Mouse (Mus musculus) intestine, embryonic 16.5 days (tissue): ENCODE data around the gene Chrne. TPM values are rescaled to one million over a fixed set of nuclear protein-coding genes. Genes with fewer than 3 reads are reported as not detected.
A peak's percentile ranks its signal among the peaks of the same experiment; 100 is the strongest.

Experiments used
- ATAC-seq: fragments of 200-750 bp; cut with Nextera tagmentation; 2 replicates; pipeline ENCODE4 v1.8.0; 2017; ENCODE audit warnings: moderate TSS enrichment, moderate library complexity
- H3K27ac ChIP-seq: fragments of 300-500 bp; sonication (generic); 2 replicates; pipeline ENCODE4 v1.5.1; 2014; ENCODE audit warnings: mild to moderate bottlenecking, low read length
- H3K27me3 ChIP-seq: fragments of 300-500 bp; sonication (generic); replicated peaks from 2 replicates; pipeline ENCODE4 v1.6.1; 2014; ENCODE audit warnings: low read length, control low read depth, mixed read lengths; ENCODE audit not compliant: control insufficient read depth, insufficient read depth
- H3K36me3 ChIP-seq: fragments of 300-500 bp; sonication (generic); 2 replicates; pipeline ENCODE4 v1.6.1; 2014; ENCODE audit warnings: low read length, control low read depth; ENCODE audit not compliant: control insufficient read depth, insufficient read depth
- H3K4me1 ChIP-seq: fragments of 300-500 bp; sonication (generic); 2 replicates; pipeline ENCODE4 v1.6.1; 2014; ENCODE audit warnings: low read length, control low read depth, mixed read lengths; ENCODE audit not compliant: control insufficient read depth, insufficient read depth
- H3K4me2 ChIP-seq: fragments of 300-500 bp; sonication (generic); 2 replicates; pipeline ENCODE4 v1.6.1; 2014; ENCODE audit warnings: low read depth, low read length, control low read depth
- H3K4me3 ChIP-seq: fragments of 300-500 bp; sonication (generic); 2 replicates; pipeline ENCODE4 v1.5.1; 2014; ENCODE audit warnings: mild to moderate bottlenecking, low read length
- H3K9ac ChIP-seq: fragments of 300-500 bp; sonication (generic); 2 replicates; pipeline ENCODE4 v1.6.1; 2014; ENCODE audit warnings: low read depth, low read length
- H3K9me3 ChIP-seq: fragments of 300-500 bp; sonication (generic); 2 replicates; pipeline ENCODE4 v1.6.1; 2016; ENCODE audit warnings: low read length, control low read depth; ENCODE audit not compliant: control insufficient read depth
- WGBS: fragments of 180-500 bp; shearing (Covaris S2); extraction: QIAGEN DNeasy Blood & Tissue Kit; methylation state at CpG from one replicate; pipeline ENCODE4 v1.1.7; 2014; 5-methylcytosine and 5-hydroxymethylcytosine counted together
- polyA plus RNA-seq: library from polyadenylated mRNA; unstranded; fragments of >200 nt; fragmentation: Nextera tagmentation; extraction: Ambion mirVana; gene quantifications from 2 replicates; pipeline ENCODE4 v1.2.1, GENCODE M21; 2015

Gene Chrne
- polyA plus RNA-seq, 1 experiment from 2014 or later, result not detected

DNA sequence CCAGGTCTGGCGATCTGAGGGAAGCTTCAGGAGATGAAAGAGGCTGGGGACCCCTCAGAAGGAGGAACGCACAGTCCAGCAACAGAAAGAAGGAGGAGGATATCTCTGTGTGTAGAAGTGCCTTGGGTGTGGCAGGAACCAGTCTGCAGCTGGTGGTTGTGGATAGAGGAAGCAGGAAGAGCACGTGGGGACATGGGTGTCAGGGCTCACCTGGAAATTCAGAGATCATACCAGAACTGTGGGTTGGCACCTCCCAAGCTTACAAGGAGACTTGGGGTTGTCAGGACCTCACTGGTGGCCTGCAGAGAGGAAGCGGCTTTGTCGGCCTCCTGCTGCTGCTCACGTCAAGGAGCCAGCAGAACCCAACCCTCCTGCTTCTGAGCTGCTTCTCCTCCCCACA, 21.7 kb downstream of the Chrne start:
- ATAC-seq, result no peak
- WGBS, result 85% methylated on average over 6 of the region's 6 CpGs
- H3K4me3 ChIP-seq, result no peak overlapping the region

DNA sequence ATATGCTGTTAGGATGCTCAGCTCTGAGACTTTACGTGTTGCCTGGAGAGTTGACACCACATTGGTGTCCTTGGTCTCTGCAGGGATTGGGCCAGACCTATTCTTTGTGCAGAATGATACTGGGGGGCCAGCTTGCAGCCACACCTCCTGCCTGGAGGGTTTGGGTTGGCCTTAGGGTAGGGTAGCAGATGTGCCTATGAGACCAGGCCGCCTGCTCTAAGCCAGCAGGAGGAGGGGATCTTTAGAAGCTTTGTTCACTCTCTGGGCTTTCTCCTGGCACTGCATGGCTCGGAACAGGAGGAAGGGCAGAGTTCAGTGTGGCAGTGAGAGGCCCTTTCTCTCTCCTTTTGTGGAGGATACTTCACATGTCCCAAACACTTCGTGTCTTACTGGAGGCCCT, 22.9 kb downstream of the Chrne start:
- WGBS, result 64% methylated on average over 4 of the region's 4 CpGs
- ATAC-seq, result peak; percentile 74
- Histone ChIP-seq H3K36me3 (0 out of 2 replicates have a peak, but pooled peaks cover 3% of the 10 kb centered on the region), H3K4me1 (peaks cover 26% of the 10 kb centered on the region), H3K27ac (peak overlapping the region; percentile 89), H3K9me3 (no peaks in the 10 kb centered on the region), H3K4me2 (0 out of 2 replicates have a peak overlapping the region, but pooled peaks have one; percentile 11), H3K9ac (peak overlapping the region; percentile 28; the same call in 1 of the 2 replicates), H3K4me3 (no peak overlapping the region), H3K27me3 (no peaks in the 10 kb centered on the region)

More for the DNA sequence above, 21.7 kb downstream of the Chrne start:
- H3K36me3 ChIP-seq, result 0 out of 2 replicates have a peak, but pooled peaks cover 3% of the 10 kb centered on the region
- H3K27me3 ChIP-seq, result no peaks in the 10 kb centered on the region
- peaks cover 26% of the 10 kb centered on the region for H3K4me1 ChIP-seq
- no peak overlapping the region for H3K4me2 ChIP-seq
- H3K9me3 ChIP-seq, result no peaks in the 10 kb centered on the region
- H3K27ac ChIP-seq, result no peak overlapping the region
- no peak overlapping the region for H3K9ac ChIP-seq

DNA sequence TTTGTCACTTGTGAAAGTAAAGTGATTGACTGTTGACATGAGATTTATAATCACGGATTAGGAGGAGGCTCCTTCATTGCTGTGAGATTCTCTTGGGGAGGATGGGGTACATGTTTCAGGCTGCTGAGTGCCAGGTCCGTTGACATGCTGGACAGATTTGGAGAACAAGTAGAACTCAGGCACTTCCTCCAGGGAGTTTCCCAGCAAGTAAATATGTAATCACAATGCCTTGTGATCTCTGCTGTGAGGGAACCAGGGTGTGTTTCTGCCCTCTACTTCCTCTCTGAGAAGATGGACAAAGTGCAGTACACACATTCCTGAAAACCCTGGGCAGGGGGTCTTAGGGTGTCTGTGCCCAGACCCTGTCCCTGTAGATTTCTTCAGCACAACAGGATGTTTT, 23.4 kb downstream of the Chrne start:
- Histone ChIP-seq H3K9ac (no peak overlapping the region), H3K4me3 (no peak overlapping the region), H3K9me3 (no peaks in the 10 kb centered on the region), H3K27me3 (no peaks in the 10 kb centered on the region), H3K36me3 (0 out of 2 replicates have a peak, but pooled peaks cover 3% of the 10 kb centered on the region), H3K4me2 (no peak overlapping the region), H3K27ac (peak overlapping the region; percentile 89), H3K4me1 (peaks cover 26% of the 10 kb centered on the region)
- ATAC-seq, result peak; percentile 79
- WGBS, result 47% methylated on average over 2 of the region's 2 CpGs

- Histone ChIP-seq H3K27ac (peak overlapping the region; percentile 14; the same call in 1 of the 2 replicates), H3K4me2 (no peak overlapping the region), H3K36me3 (0 out of 2 replicates have a peak, but pooled peaks cover 2% of the 10 kb centered on the region), H3K4me3 (no peak overlapping the region), H3K9ac (no peak overlapping the region), H3K4me1 (peaks cover 26% of the 10 kb centered on the region), H3K9me3 (no peaks in the 10 kb centered on the region), H3K27me3 (no peaks in the 10 kb centered on the region)
- WGBS, result 83% methylated on average over 15 of the region's 15 CpGs
- ATAC-seq, result no peak
Measured at GRCm38 (mm10) chr11:70594253-70594989, 24.6 kb downstream of the Chrne start.

- no peak overlapping the region for H3K4me2 ChIP-seq
- H3K9ac ChIP-seq, result no peak overlapping the region
- no peak for ATAC-seq
- H3K4me3 ChIP-seq, result no peak overlapping the region
- no peak overlapping the region for H3K27ac ChIP-seq
- H3K27me3 ChIP-seq, result no peaks in the 10 kb centered on the region
- no peaks in the 10 kb centered on the region for H3K9me3 ChIP-seq
- WGBS, result 89% methylated on average over 1 of the region's 1 CpGs
- peaks cover 24% of the 10 kb centered on the region for H3K4me1 ChIP-seq
- no peaks in the 10 kb centered on the region for H3K36me3 ChIP-seq
Measured at GRCm38 (mm10) chr11:70591733-70592132, 27.3 kb downstream of the Chrne start.

- Histone ChIP-seq H3K4me1 (peaks cover 36% of the 10 kb centered on the region), H3K27me3 (no peaks in the 10 kb centered on the region), H3K9me3 (no peaks in the 10 kb centered on the region), H3K27ac (no peak overlapping the region), H3K4me3 (no peak overlapping the region), H3K36me3 (no peaks in the 10 kb centered on the region), H3K4me2 (no peak overlapping the region), H3K9ac (no peak overlapping the region)
- WGBS, result 77% methylated on average over 5 of the region's 5 CpGs
- no peak for ATAC-seq
Measured at GRCm38 (mm10) chr11:70586954-70587353, 32.1 kb downstream of the Chrne start.

DNA sequence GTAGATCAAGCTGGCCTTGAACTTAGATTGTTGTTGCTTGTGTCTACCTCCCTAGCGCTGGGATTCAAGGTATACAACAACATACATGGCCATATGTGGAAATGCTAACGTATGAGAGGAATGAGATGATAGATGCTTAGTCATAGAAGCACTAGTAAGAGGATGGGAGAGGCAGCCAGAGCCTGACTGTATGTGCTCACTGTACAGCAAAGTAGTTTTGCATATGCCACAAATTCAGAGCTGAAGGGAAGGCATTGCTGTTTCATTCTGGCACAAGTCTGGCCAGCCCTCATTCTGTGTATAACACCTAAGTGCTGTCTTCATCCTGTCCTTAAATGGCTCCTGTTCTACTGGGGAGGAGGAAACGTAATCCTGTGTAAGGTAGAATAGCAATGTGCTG, 32.8 kb downstream of the Chrne start:
- 77% methylated on average over 3 of the region's 3 CpGs for WGBS
- H3K27me3 ChIP-seq, result no peaks in the 10 kb centered on the region

GRCm38 (mm10) chr11:70585457-70585856, 33.6 kb downstream of the Chrne start:
- H3K36me3 ChIP-seq, result no peaks in the 10 kb centered on the region
- H3K4me2 ChIP-seq, result no peak overlapping the region
- peak; percentile 39; the same call in 1 of the 2 replicates for ATAC-seq
- no peaks in the 10 kb centered on the region for H3K9me3 ChIP-seq
- H3K27me3 ChIP-seq, result no peaks in the 10 kb centered on the region
- H3K9ac ChIP-seq, result peak overlapping the region; percentile 32; the same call in 1 of the 2 replicates
- H3K27ac ChIP-seq, result 0 out of 2 replicates have a peak overlapping the region, but pooled peaks have one; percentile 35
- WGBS, result 44% methylated on average over 7 of the region's 7 CpGs
- no peak overlapping the region for H3K4me3 ChIP-seq
- peaks cover 40% of the 10 kb centered on the region for H3K4me1 ChIP-seq

More for the DNA sequence above, 32.8 kb downstream of the Chrne start:
- Histone ChIP-seq H3K36me3 (no peaks in the 10 kb centered on the region), H3K9me3 (no peaks in the 10 kb centered on the region), H3K4me3 (no peak overlapping the region), H3K9ac (no peak overlapping the region), H3K27ac (no peak overlapping the region), H3K4me2 (no peak overlapping the region), H3K4me1 (peaks cover 40% of the 10 kb centered on the region)
- no peak for ATAC-seq

GRCm38 (mm10) chr11:70583775-70584174, 35.2 kb downstream of the Chrne start:
- no peak overlapping the region for H3K4me3 ChIP-seq
- no peaks in the 10 kb centered on the region for H3K36me3 ChIP-seq
- 81% methylated on average over 7 of the region's 7 CpGs for WGBS
- H3K27ac ChIP-seq, result peak overlapping the region; percentile 31; the same call in 1 of the 2 replicates
- no peaks in the 10 kb centered on the region for H3K9me3 ChIP-seq
- H3K9ac ChIP-seq, result no peak overlapping the region
- H3K4me1 ChIP-seq, result peaks cover 57% of the 10 kb centered on the region
- no peaks in the 10 kb centered on the region for H3K27me3 ChIP-seq
- no peak overlapping the region for H3K4me2 ChIP-seq
- ATAC-seq, result no peak
